Comparison of ENCODE assay signal across 8 mouse cellular contexts in the genomic region with DNA sequence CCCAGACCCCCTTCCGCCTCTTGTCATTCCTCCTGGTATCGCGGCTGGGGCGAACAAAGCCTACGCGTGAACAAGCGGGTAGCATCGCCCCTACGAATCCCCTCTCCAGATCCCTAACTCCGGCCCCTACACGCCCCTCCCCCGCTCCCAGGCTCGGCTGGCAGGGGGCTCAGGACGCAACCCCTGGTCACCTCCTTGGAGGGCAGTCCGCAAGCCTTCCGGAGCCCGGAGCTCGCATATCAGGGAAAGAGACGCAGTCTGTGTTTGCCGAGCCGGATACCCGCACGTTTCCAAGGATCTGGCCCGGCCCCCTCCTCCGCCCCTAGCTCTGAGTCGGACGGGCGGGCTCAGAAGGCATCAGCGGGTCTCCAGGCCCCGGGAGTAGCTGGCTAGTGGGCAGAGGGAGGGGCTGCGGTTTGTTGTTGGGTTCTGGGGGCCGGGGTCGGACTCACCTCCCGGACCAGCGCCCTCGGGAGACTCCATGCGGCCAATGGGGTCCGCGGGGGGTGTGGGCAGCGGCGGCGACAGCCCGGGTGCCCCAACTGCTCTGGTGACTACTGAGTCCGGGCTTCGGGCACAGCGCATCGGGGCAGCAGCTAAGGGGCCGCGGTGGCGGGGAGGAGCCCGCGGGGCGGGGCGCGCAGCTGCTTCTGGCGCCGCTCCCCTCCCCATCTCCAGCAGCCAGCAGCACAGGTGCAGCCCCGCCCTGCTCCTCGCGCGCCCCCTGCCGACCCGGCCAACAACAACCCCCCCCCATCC. TPM values are rescaled to one million over a fixed set of nuclear protein-coding genes. Genes with fewer than 3 reads are reported as not detected.
DNase-seq lines count a peak whose midpoint lies in the region; ATAC-seq and TF ChIP-seq lines count a peak whose summit lies in the region.

A gene (minus strand): TSS at position 683 of the 759 bp plus-strand sequence.

- POLR2A ChIA-PET in Patski (lab: Charles Lee) = interaction anchor here (0.7 to 2.2 kb wide), 3 partner anchors 16 to 36 kb away, joined by 3 to 9 read pairs (median 3); a partner anchor contains a TSS

- under 1% methylated on average over 57 of the region's 63 CpGs for WGBS in heart, embryonic 15.5 days
- 2% methylated on average over 63 of the region's 63 CpGs for WGBS in lung, embryonic 14.5 days

- no peaks in the 10 kb centered on the region for H3K27me3 ChIP-seq in Patski
- H3K27me3 ChIP-seq in heart, embryonic 15.5 days = peaks cover 51% of the 10 kb centered on the region
- H3K27me3 ChIP-seq in lung, embryonic 14.5 days (ENCODE audit: insufficient read depth, low read length) = peaks cover 25% of the 10 kb centered on the region; the same call in 1 of the 2 replicates

- peak within 1 kb of the TSS; percentile 99 for H3K4me2 ChIP-seq in heart, embryonic 15.5 days
- H3K4me2 ChIP-seq in lung, embryonic 14.5 days = peak within 1 kb of the TSS; percentile 97

- no peak for TF ChIP-seq CTCF in Patski (IDR thresholded peaks at IDR 0.05)
- TF ChIP-seq CTCF in lung, embryonic 14.5 days (IDR thresholded peaks at IDR 0.05; ENCODE audit: low read depth) = no peak

- H3K9me3 ChIP-seq in heart, embryonic 15.5 days (replicated peaks) = no peaks in the 10 kb centered on the region
- no peaks in the 10 kb centered on the region for H3K9me3 ChIP-seq in lung, embryonic 14.5 days (ENCODE audit: low read depth, low read length)

- no peak within 1 kb of the TSS for H3K27ac ChIP-seq in heart, embryonic 15.5 days
- H3K27ac ChIP-seq in lung, embryonic 14.5 days (ENCODE audit: low read depth) = no peak within 1 kb of the TSS

- peaks cover 32% of the 10 kb centered on the region for H3K4me1 ChIP-seq in heart, embryonic 15.5 days (replicated peaks)
- peaks cover 5% of the 10 kb centered on the region; the same call in 1 of the 2 replicates for H3K4me1 ChIP-seq in lung, embryonic 14.5 days (ENCODE audit: insufficient read depth)

- H3K9ac ChIP-seq in heart, embryonic 15.5 days = peak within 1 kb of the TSS; percentile 53
- peak within 1 kb of the TSS; percentile 48 for H3K9ac ChIP-seq in lung, embryonic 14.5 days

- H3K4me3 ChIP-seq in heart, embryonic 15.5 days = peak within 1 kb of the TSS; percentile 67
- peak within 1 kb of the TSS; percentile 64 for H3K4me3 ChIP-seq in lung, embryonic 14.5 days (ENCODE audit: low read depth, low read length)

- no peaks in the 10 kb centered on the region for H3K36me3 ChIP-seq in heart, embryonic 15.5 days
- H3K36me3 ChIP-seq in lung, embryonic 14.5 days (ENCODE audit: insufficient read depth) = no peaks in the 10 kb centered on the region

- peak; percentile 23 for ATAC-seq in Patski
- 0 out of 2 replicates have a peak, but pooled peaks have one; percentile 23 for ATAC-seq in heart, embryonic 15.5 days (replicated peaks; ENCODE audit: insufficient number of reproducible peaks, insufficient read depth, low FRiP score, low read depth)
- peak; percentile 27; the same call in 1 of the 2 replicates for ATAC-seq in lung, embryonic 14.5 days (ENCODE audit: insufficient read depth)
- no peak for ATAC-seq in activated CD4-positive, CD25-positive, alpha-beta regulatory T cell, adult 4 months

- CTCF ChIA-PET in Patski (lab: Charles Lee) = interaction anchor here (0.7 to 1.9 kb wide), 3 partner anchors 9 to 72 kb away, joined by 3 to 7 read pairs (median 3); no protein-coding TSS in a partner anchor

- DNase-seq in B cell, adult 2 months = peak; percentile 62 to 64
- DNase-seq in Patski (ENCODE audit: low read depth, low spot score) = no peak
- peak; percentile 37 for DNase-seq in embryo, embryonic 11.5 days (ENCODE audit: low read depth, low spot score)
- peak; percentile 37 for DNase-seq in layer of hippocampus, adult 9-11 months
- DNase-seq in lung, embryonic 14.5 days = peak; percentile 72
- peak; percentile 44 to 46 for DNase-seq in right cerebral cortex, adult 2 months (ENCODE audit: low spot score in 2 of 2)

- in situ Hi-C loops in Patski (cut with MboI; ENCODE audit: low pct_unique_long_range_greater_than_20kb) = no loop called here

RNA-seq across cellular contexts. Expression of the gene that starts here (rescaled TPM):
- polyA plus RNA-seq in Patski (2021) = 12.1 TPM
- 0.73 and 1.4 TPM in 2 replicates for polyA plus RNA-seq in heart, embryonic 15.5 days (2015; fragmentation: Nextera tagmentation; extraction: Ambion mirVana)
- 2.2 and 3.4 TPM in 2 replicates for polyA plus RNA-seq in lung, embryonic 14.5 days (2014; fragmentation: Nextera tagmentation; extraction: Ambion mirVana)
- under 1 TPM in 1 of 2 experiments, not detected in 1; 0.46 TPM for polyA plus RNA-seq in activated CD4-positive, CD25-positive, alpha-beta regulatory T cell, adult 4 months (2017; shearing (Covaris generic))
